Comparison of ENCODE assay signal across 8 mouse cellular contexts in genomic region chr3:153723467-153724079, GRCm38 (mm10). TPM values are rescaled to one million over a fixed set of nuclear protein-coding genes. Genes with fewer than 3 reads are reported as not detected.
DNase-seq lines count a peak whose midpoint lies in the region; ATAC-seq and TF ChIP-seq lines count a peak whose summit lies in the region.

No protein-coding gene starts in this region.

- H3K9me3 ChIP-seq in stomach, embryonic 14.5 days (ENCODE audit: control insufficient read depth, low read depth, low read length): no peaks in the 10 kb centered on the region
- no peaks in the 10 kb centered on the region for H3K9me3 ChIP-seq in stomach, postnatal 0 days (ENCODE audit: control insufficient read depth, low read length)
- no peaks in the 10 kb centered on the region for H3K9me3 ChIP-seq in liver, embryonic 13.5 days (replicated peaks)
- H3K9me3 ChIP-seq in stomach, embryonic 16.5 days (replicated peaks; ENCODE audit: control insufficient read depth, low read length): no peaks in the 10 kb centered on the region

- no peak overlapping the region for H3K27ac ChIP-seq in stomach, embryonic 14.5 days (ENCODE audit: low read length)
- no peak overlapping the region for H3K27ac ChIP-seq in stomach, postnatal 0 days (replicated peaks)
- peak overlapping the region; percentile 87 for H3K27ac ChIP-seq in liver, embryonic 13.5 days
- H3K27ac ChIP-seq in stomach, embryonic 16.5 days (ENCODE audit: low read length): no peak overlapping the region

- no peak for TF ChIP-seq CTCF in stomach, postnatal 0 days (IDR thresholded peaks at IDR 0.05; ENCODE audit: low read depth)

- DNase-seq in adrenal gland, postnatal 14 days: peak; percentile 17
- DNase-seq in adrenal gland, postnatal 10 days: no peak
- no peak for DNase-seq in stomach, postnatal 0 days (ENCODE audit: low spot score)
- DNase-seq in liver, embryonic 13.5 days: no peak
- no peak for DNase-seq in c-Kit-positive CD71-positive TER-119-positive erythroid progenitor cells, embryonic 14.5 days (ENCODE audit: low spot score)
- no peak for DNase-seq in thymus, postnatal 36 days

- no peaks in the 10 kb centered on the region for H3K27me3 ChIP-seq in stomach, embryonic 14.5 days (ENCODE audit: control insufficient read depth, insufficient read depth, low read length)
- no peaks in the 10 kb centered on the region for H3K27me3 ChIP-seq in stomach, postnatal 0 days (ENCODE audit: control insufficient read depth, insufficient read depth, low read length)
- H3K27me3 ChIP-seq in liver, embryonic 13.5 days: no peaks in the 10 kb centered on the region
- no peaks in the 10 kb centered on the region for H3K27me3 ChIP-seq in stomach, embryonic 16.5 days (ENCODE audit: control insufficient read depth, insufficient read depth, low read length)

- peak overlapping the region; percentile 88 for H3K4me2 ChIP-seq in stomach, embryonic 14.5 days (replicated peaks; ENCODE audit: low read depth, low read length)
- no peak overlapping the region for H3K4me2 ChIP-seq in stomach, postnatal 0 days (replicated peaks; ENCODE audit: low read depth)
- peak overlapping the region; percentile 94 for H3K4me2 ChIP-seq in liver, embryonic 13.5 days
- H3K4me2 ChIP-seq in stomach, embryonic 16.5 days (ENCODE audit: low read depth, low read length): peak overlapping the region; percentile 93

- no peak for ATAC-seq in stomach, embryonic 14.5 days (ENCODE audit: insufficient number of reproducible peaks, insufficient read depth, low FRiP score, low read depth)
- ATAC-seq in stomach, postnatal 0 days (ENCODE audit: low FRiP score, low TSS enrichment): no peak
- ATAC-seq in liver, embryonic 13.5 days (ENCODE audit: low read depth): no peak
- no peak for ATAC-seq in stomach, embryonic 16.5 days (ENCODE audit: insufficient read depth, low FRiP score)

- H3K4me3 ChIP-seq in stomach, embryonic 14.5 days (ENCODE audit: low read depth, low read length): peak overlapping the region; percentile 77
- no peak overlapping the region for H3K4me3 ChIP-seq in stomach, postnatal 0 days (ENCODE audit: low read depth, low read length)
- H3K4me3 ChIP-seq in liver, embryonic 13.5 days (replicated peaks): peak overlapping the region; percentile 95
- H3K4me3 ChIP-seq in stomach, embryonic 16.5 days (replicated peaks; ENCODE audit: low read length): peak overlapping the region; percentile 80

- H3K4me1 ChIP-seq in stomach, embryonic 14.5 days (ENCODE audit: control insufficient read depth, insufficient read depth, low read length): peaks cover 20% of the 10 kb centered on the region; the same call in 1 of the 2 replicates
- H3K4me1 ChIP-seq in stomach, postnatal 0 days (replicated peaks; ENCODE audit: control insufficient read depth, insufficient read depth): 0 out of 2 replicates have a peak, but pooled peaks cover 2% of the 10 kb centered on the region
- peaks cover 68% of the 10 kb centered on the region for H3K4me1 ChIP-seq in liver, embryonic 13.5 days (replicated peaks)
- H3K4me1 ChIP-seq in stomach, embryonic 16.5 days (ENCODE audit: control insufficient read depth, insufficient read depth, low read length): peaks cover 21% of the 10 kb centered on the region

- TF ChIP-seq EP300 in stomach, postnatal 0 days (optimal IDR thresholded peaks at IDR 0.05): no peak

- H3K36me3 ChIP-seq in stomach, embryonic 14.5 days (ENCODE audit: control insufficient read depth, insufficient read depth, low read length): no peaks in the 10 kb centered on the region
- H3K36me3 ChIP-seq in stomach, postnatal 0 days (ENCODE audit: control insufficient read depth, insufficient read depth, low read length): no peaks in the 10 kb centered on the region
- no peaks in the 10 kb centered on the region for H3K36me3 ChIP-seq in liver, embryonic 13.5 days
- H3K36me3 ChIP-seq in stomach, embryonic 16.5 days (ENCODE audit: control insufficient read depth, insufficient read depth, low read length): no peaks in the 10 kb centered on the region

- H3K9ac ChIP-seq in stomach, embryonic 14.5 days (replicated peaks; ENCODE audit: low read depth, low read length): no peak overlapping the region; the same call in 1 of the 2 replicates
- no peak overlapping the region for H3K9ac ChIP-seq in stomach, postnatal 0 days (ENCODE audit: low read length)
- peak overlapping the region; percentile 97 for H3K9ac ChIP-seq in liver, embryonic 13.5 days
- peak overlapping the region; percentile 82; the same call in 1 of the 2 replicates for H3K9ac ChIP-seq in stomach, embryonic 16.5 days (ENCODE audit: low read length)

- WGBS in stomach, embryonic 14.5 days: 73% methylated on average over 9 of the region's 9 CpGs
- WGBS in stomach, postnatal 0 days: 71% methylated on average over 9 of the region's 9 CpGs
- 52% methylated on average over 9 of the region's 9 CpGs for WGBS in liver, embryonic 13.5 days (ENCODE audit: insufficient replicate concordance)
- WGBS in stomach, embryonic 16.5 days: 68% methylated on average over 9 of the region's 9 CpGs

RNA-seq across cellular contexts. Expression of gene St6galnac3, which starts 1.4 kb away (rescaled TPM):
- 10.9 and 16.6 TPM in 2 replicates for total RNA-seq in adrenal gland, postnatal 14 days (2021)
- 10 to 100 TPM; 13.3 to 14.4 TPM for total RNA-seq in adrenal gland, postnatal 10 days (2021)
- 46.6 and 51.6 TPM in 2 replicates for polyA plus RNA-seq in stomach, embryonic 14.5 days (2014; fragmentation: Nextera tagmentation; extraction: Ambion mirVana)
- 4.5 and 6.2 TPM in 2 replicates for polyA plus RNA-seq in stomach, postnatal 0 days (2015; fragmentation: Nextera tagmentation; extraction: Ambion mirVana)
- 8.3 and 9.6 TPM in 2 replicates for polyA plus RNA-seq in liver, embryonic 13.5 days (2015; fragmentation: Nextera tagmentation; extraction: Ambion mirVana)
- 32.4 and 34.9 TPM in 2 replicates for polyA plus RNA-seq in stomach, embryonic 16.5 days (2015; fragmentation: Nextera tagmentation; extraction: Ambion mirVana)

Comparison
In these comparisons a context has a peak if more than half of its experiments do, and no peak if none do; other contexts are left out.
1. H3K9ac ChIP-seq: peak in liver, embryonic 13.5 days (single experiment) and stomach, embryonic 16.5 days (single experiment); none in stomach, embryonic 14.5 days (single experiment) and stomach, postnatal 0 days (single experiment).